8 mouse cellular contexts compared by ENCODE assay signal in genomic region chr17:33810334-33811141, GRCm38 (mm10). TPM values are rescaled to one million over a fixed set of nuclear protein-coding genes. Genes with fewer than 3 reads are reported as not detected.
DNase-seq lines count a peak whose midpoint lies in the region; ATAC-seq and TF ChIP-seq lines count a peak whose summit lies in the region.

Kank3 (plus strand) TSS chr17:33810519.

- ATAC-seq in forebrain, embryonic 12.5 days (ENCODE audit: low FRiP score) = peak; percentile 99
- peak; percentile 92 for ATAC-seq in heart, postnatal 0 days (ENCODE audit: insufficient read depth, low read depth)
- ATAC-seq in liver, embryonic 16.5 days (ENCODE audit: low read depth) = peak; percentile 96
- ATAC-seq in neural tube, embryonic 13.5 days (ENCODE audit: low read depth) = peak; percentile 98

- peaks cover 80% of the 10 kb centered on the region for H3K4me1 ChIP-seq in E14TG2a.4 (replicated peaks; ENCODE audit: low read depth, low read length)
- H3K4me1 ChIP-seq in forebrain, embryonic 12.5 days = peaks cover 10% of the 10 kb centered on the region
- H3K4me1 ChIP-seq in heart, postnatal 0 days (ENCODE audit: control insufficient read depth, insufficient read depth) = no peaks in the 10 kb centered on the region
- peaks cover 8% of the 10 kb centered on the region for H3K4me1 ChIP-seq in liver, embryonic 16.5 days (ENCODE audit: control insufficient read depth, low read depth, low read length)
- H3K4me1 ChIP-seq in neural tube, embryonic 13.5 days (replicated peaks) = peaks cover 9% of the 10 kb centered on the region
- peaks cover 12% of the 10 kb centered on the region for H3K4me1 ChIP-seq in testis, adult 2 months (ENCODE audit: control insufficient read depth, insufficient read depth, low read length)

- 0 out of 2 replicates have a peak, but pooled peaks have one; percentile 11 for TF ChIP-seq POLR2A in testis, adult 2 months (IDR thresholded peaks at IDR 0.05; ENCODE audit: control insufficient read depth, low read depth, low read length)

- TF ChIP-seq EP300 in heart, postnatal 0 days (IDR thresholded peaks at IDR 0.05; ENCODE audit: low read depth) = peak; percentile 90

- H3K4me2 ChIP-seq in forebrain, embryonic 12.5 days = peak within 1 kb of the TSS; percentile 76
- H3K4me2 ChIP-seq in heart, postnatal 0 days (ENCODE audit: low read depth, low read length) = peak within 1 kb of the TSS; percentile 74
- H3K4me2 ChIP-seq in liver, embryonic 16.5 days (ENCODE audit: low read depth, low read length) = peak within 1 kb of the TSS; percentile 82
- peak within 1 kb of the TSS; percentile 68 for H3K4me2 ChIP-seq in neural tube, embryonic 13.5 days

- peak; percentile 93 for DNase-seq in c-Kit-positive CD71-positive TER-119-positive erythroid progenitor cells, embryonic 14.5 days (ENCODE audit: low spot score)
- peak; percentile 90 for DNase-seq in heart, postnatal 0 days (ENCODE audit: low spot score)
- peak; percentile 95 to 96 for DNase-seq in kidney, postnatal 4 days

- peaks cover 18% of the 10 kb centered on the region for H3K36me3 ChIP-seq in E14TG2a.4 (ENCODE audit: insufficient read depth, low read length)
- H3K36me3 ChIP-seq in forebrain, embryonic 12.5 days (replicated peaks) = no peaks in the 10 kb centered on the region
- no peaks in the 10 kb centered on the region for H3K36me3 ChIP-seq in heart, postnatal 0 days (replicated peaks; ENCODE audit: control insufficient read depth, insufficient read depth, low read length)
- no peaks in the 10 kb centered on the region for H3K36me3 ChIP-seq in liver, embryonic 16.5 days (ENCODE audit: control insufficient read depth, insufficient read depth)
- no peaks in the 10 kb centered on the region for H3K36me3 ChIP-seq in neural tube, embryonic 13.5 days
- H3K36me3 ChIP-seq in testis, adult 2 months (ENCODE audit: control insufficient read depth, insufficient read depth, low read length) = no peaks in the 10 kb centered on the region

- H3K4me3 ChIP-seq in E14TG2a.4 (replicated peaks; ENCODE audit: low read length) = peak within 1 kb of the TSS; percentile 96
- peak within 1 kb of the TSS; percentile 49 for H3K4me3 ChIP-seq in forebrain, embryonic 12.5 days (replicated peaks)
- H3K4me3 ChIP-seq in heart, postnatal 0 days (ENCODE audit: low read depth, low read length) = peak within 1 kb of the TSS; percentile 56
- H3K4me3 ChIP-seq in liver, embryonic 16.5 days (ENCODE audit: low read depth, low read length) = peak within 1 kb of the TSS; percentile 56
- H3K4me3 ChIP-seq in neural tube, embryonic 13.5 days = peak within 1 kb of the TSS; percentile 48
- H3K4me3 ChIP-seq in testis, adult 2 months (ENCODE audit: control insufficient read depth, low read depth, low read length) = peak within 1 kb of the TSS; percentile 87

- no peak for TF ChIP-seq CTCF in E14TG2a.4 (conservative IDR thresholded peaks at IDR 0.05; ENCODE audit: low read length)
- TF ChIP-seq CTCF in heart, postnatal 0 days (IDR thresholded peaks at IDR 0.05; ENCODE audit: low read depth) = no peak
- TF ChIP-seq CTCF in testis, adult 2 months (IDR thresholded peaks at IDR 0.05; ENCODE audit: control insufficient read depth, insufficient read depth, insufficient replicate concordance, low read depth, low read length) = no peak

- H3K27me3 ChIP-seq in E14TG2a.4 (ENCODE audit: insufficient read depth, low read length) = no peaks in the 10 kb centered on the region
- H3K27me3 ChIP-seq in forebrain, embryonic 12.5 days = peaks cover 21% of the 10 kb centered on the region
- H3K27me3 ChIP-seq in heart, postnatal 0 days (ENCODE audit: control insufficient read depth, insufficient read depth, low read length) = peaks cover 30% of the 10 kb centered on the region
- peaks cover 10% of the 10 kb centered on the region for H3K27me3 ChIP-seq in liver, embryonic 16.5 days (ENCODE audit: control insufficient read depth, insufficient read depth, low read depth, low read length)
- H3K27me3 ChIP-seq in neural tube, embryonic 13.5 days = peaks cover 15% of the 10 kb centered on the region
- no peaks in the 10 kb centered on the region for H3K27me3 ChIP-seq in testis, adult 2 months (ENCODE audit: control insufficient read depth, insufficient read depth, low read length)

- H3K9me3 ChIP-seq in E14TG2a.4 (ENCODE audit: low read length) = no peaks in the 10 kb centered on the region
- H3K9me3 ChIP-seq in forebrain, embryonic 12.5 days = no peaks in the 10 kb centered on the region
- no peaks in the 10 kb centered on the region for H3K9me3 ChIP-seq in heart, postnatal 0 days (replicated peaks; ENCODE audit: control insufficient read depth, low read length)
- H3K9me3 ChIP-seq in liver, embryonic 16.5 days (replicated peaks; ENCODE audit: control insufficient read depth, low read length) = no peaks in the 10 kb centered on the region
- H3K9me3 ChIP-seq in neural tube, embryonic 13.5 days = no peaks in the 10 kb centered on the region

- H3K27ac ChIP-seq in forebrain, embryonic 12.5 days = no peak within 1 kb of the TSS
- H3K27ac ChIP-seq in heart, postnatal 0 days (ENCODE audit: low read depth) = peak within 1 kb of the TSS; percentile 80
- no peak within 1 kb of the TSS for H3K27ac ChIP-seq in liver, embryonic 16.5 days (ENCODE audit: low read length)
- no peak within 1 kb of the TSS for H3K27ac ChIP-seq in neural tube, embryonic 13.5 days (replicated peaks)
- peak within 1 kb of the TSS; percentile 71 for H3K27ac ChIP-seq in testis, adult 2 months (ENCODE audit: control insufficient read depth, insufficient read depth, low read depth, low read length)

- WGBS in forebrain, embryonic 12.5 days = under 1% methylated on average over 36 of the region's 36 CpGs
- WGBS in heart, postnatal 0 days = under 1% methylated on average over 36 of the region's 36 CpGs
- 1% methylated on average over 36 of the region's 36 CpGs for WGBS in liver, embryonic 16.5 days (ENCODE audit: insufficient replicate concordance)
- WGBS in neural tube, embryonic 13.5 days = under 1% methylated on average over 36 of the region's 36 CpGs

- H3K9ac ChIP-seq in forebrain, embryonic 12.5 days = peak within 1 kb of the TSS; percentile 48; the same call in 1 of the 2 replicates
- H3K9ac ChIP-seq in heart, postnatal 0 days (replicated peaks; ENCODE audit: low read depth, low read length) = peak within 1 kb of the TSS; percentile 37
- H3K9ac ChIP-seq in liver, embryonic 16.5 days (ENCODE audit: low read depth, low read length) = peak within 1 kb of the TSS; percentile 58
- H3K9ac ChIP-seq in neural tube, embryonic 13.5 days = peak within 1 kb of the TSS; percentile 70

RNA-seq across cellular contexts. Expression of gene Kank3, which starts in this region (rescaled TPM):
- polyA plus RNA-seq in forebrain, embryonic 12.5 days (2016; fragmentation: Nextera tagmentation; extraction: Ambion mirVana) = 27.3 and 27.8 TPM in 2 replicates
- 33.3 and 68.7 TPM in 2 replicates for total RNA-seq in heart, postnatal 0 days (2014; rRNA removed; ENCODE audit: low replicate concordance)
- 46.1 and 50.8 TPM in 2 replicates for polyA plus RNA-seq in heart, postnatal 0 days (2015; fragmentation: Nextera tagmentation; extraction: Ambion mirVana)
- 10.0 and 13.7 TPM in 2 replicates for polyA plus RNA-seq in liver, embryonic 16.5 days (2015; fragmentation: Nextera tagmentation; extraction: Ambion mirVana)
- 36.2 and 40.3 TPM in 2 replicates for polyA plus RNA-seq in neural tube, embryonic 13.5 days (2015; fragmentation: Nextera tagmentation; extraction: Ambion mirVana)
- 146 and 156 TPM in 2 replicates for polyA plus RNA-seq in testis, adult 2 months (2012; rRNA removed)

Comparison
In these comparisons a context has a peak if more than half of its experiments do, and no peak if none do; other contexts are left out.
1. H3K27ac ChIP-seq: peak in heart, postnatal 0 days (single experiment) and testis, adult 2 months (single experiment); none in forebrain, embryonic 12.5 days (single experiment), liver, embryonic 16.5 days (single experiment) and neural tube, embryonic 13.5 days (single experiment).
2. Peak in every context shown above with its lines, with median percentiles within 50 percentile points of each other: H3K4me3 ChIP-seq, DNase-seq, ATAC-seq, H3K4me2 ChIP-seq and H3K9ac ChIP-seq.